Mouse (Mus musculus) cerebellum, postnatal 25 days (tissue): ENCODE results near the gene Lpar5.

Source experiments
- DNase-seq, 2 experiments: peaks; one replicate each; pipeline ENCODE4 v3.0.0; 2021; ENCODE audit warnings: mixed read lengths in 2 of 2

The Lpar5 gene

GRCm38 (mm10) chr6:125087937-125088336 lies 20.2 kb downstream of the Lpar5 start:
- DNase-seq, result peak in 1 of 2 experiments; percentile 10

GRCm38 (mm10) chr6:125088561-125089321 lies 21.0 kb downstream of the Lpar5 start:
- DNase-seq, result peak; percentile 75 to 88

GRCm38 (mm10) chr6:125089521-125090321 lies 22.0 kb downstream of the Lpar5 start:
- DNase-seq, result peak; percentile 79 to 87

- DNase-seq, result peak in 1 of 2 experiments; percentile 14
These were observed 22.8 kb downstream of the Lpar5 start for GRCm38 (mm10) chr6:125090341-125091085.

GRCm38 (mm10) chr6:125092372-125092771 lies 24.7 kb downstream of the Lpar5 start:
- no peak for DNase-seq

GRCm38 (mm10) chr6:125094843-125095242 lies 27.1 kb downstream of the Lpar5 start:
- no peak for DNase-seq

- peak; percentile 97 to 100 for DNase-seq
These were observed 27.9 kb downstream of the Lpar5 start, which contains the start of gene Chd4 for GRCm38 (mm10) chr6:125095391-125096278. TSS of gene Chd4 (plus strand) at chr6:125095981.

GRCm38 (mm10) chr6:125096279-125096596 lies 28.5 kb downstream of the Lpar5 start:
- DNase-seq, result no peak

- DNase-seq, result peak; percentile 75 to 81
These were observed 29.1 kb downstream of the Lpar5 start for GRCm38 (mm10) chr6:125096597-125097345.

- DNase-seq, result peak in 1 of 2 experiments; percentile 62
These were observed 29.6 kb downstream of the Lpar5 start for GRCm38 (mm10) chr6:125097346-125097689.

GRCm38 (mm10) chr6:125097951-125098350 lies 30.2 kb downstream of the Lpar5 start:
- DNase-seq, result peak in 1 of 2 experiments; percentile 29

- peak; percentile 49 to 55 for DNase-seq
These were observed 30.8 kb downstream of the Lpar5 start for GRCm38 (mm10) chr6:125098513-125098912.

GRCm38 (mm10) chr6:125099421-125099971 lies 31.8 kb downstream of the Lpar5 start:
- DNase-seq, result peak; percentile 52 to 72

- DNase-seq, result peak in 1 of 2 experiments; percentile 42
These were observed 33.7 kb downstream of the Lpar5 start for GRCm38 (mm10) chr6:125101444-125101843.

GRCm38 (mm10) chr6:125104223-125104622 lies 36.5 kb downstream of the Lpar5 start:
- DNase-seq, result peak in 1 of 2 experiments; percentile 55

GRCm38 (mm10) chr6:125107705-125108104 lies 40.0 kb downstream of the Lpar5 start:
- DNase-seq, result no peak

GRCm38 (mm10) chr6:125109371-125109770 lies 41.7 kb downstream of the Lpar5 start:
- DNase-seq, result no peak

- DNase-seq, result peak; percentile 43 to 73
These were observed 43.2 kb downstream of the Lpar5 start for GRCm38 (mm10) chr6:125110927-125111326.

- DNase-seq, result no peak
These were observed 44.8 kb downstream of the Lpar5 start for GRCm38 (mm10) chr6:125112553-125112952.

- DNase-seq, result no peak
These were observed 51.7 kb downstream of the Lpar5 start for GRCm38 (mm10) chr6:125119387-125119786.

GRCm38 (mm10) chr6:125128724-125129123 lies 61.0 kb downstream of the Lpar5 start:
- DNase-seq, result no peak
